ENCODE assay signal across 29 mouse cellular contexts in the genomic region with DNA sequence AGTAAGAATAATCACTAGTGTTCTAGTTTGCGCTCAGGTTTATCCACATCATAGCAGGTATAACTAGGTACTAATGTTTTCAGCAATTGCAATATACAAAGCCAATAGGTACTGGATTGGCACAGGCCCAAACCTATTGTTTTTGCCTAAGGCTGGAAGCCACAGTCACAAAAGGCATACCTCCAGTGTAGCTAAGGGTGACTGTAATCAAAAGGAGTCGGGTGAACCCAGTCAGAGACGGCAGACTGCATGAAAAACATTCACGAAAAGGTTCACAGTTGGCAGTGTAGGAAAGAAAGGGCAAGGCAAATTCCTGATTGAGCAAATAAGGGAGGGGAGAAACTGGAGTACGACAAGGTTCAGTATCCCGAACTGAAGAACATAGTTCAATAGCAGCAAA.
DNase-seq lines count a peak whose midpoint lies in the region; ATAC-seq and TF ChIP-seq lines count a peak whose summit lies in the region.
"Had no signal": no experiment of that assay in that cellular context is flagged by ENCODE, and none has a peak within 500 bp of the region (broad histone marks: within the 10 kb centered on the region; RNA-seq: fewer than 3 reads in every experiment).

No protein-coding gene starts in this region.

- no peaks in the 10 kb centered on the region for H3K27me3 ChIP-seq in heart, embryonic 16.5 days (ENCODE audit: control insufficient read depth, insufficient read depth, low read length)
- no peaks in the 10 kb centered on the region for H3K27me3 ChIP-seq in heart, adult 2 months (ENCODE audit: control insufficient read depth, insufficient read depth, low read length)
- H3K27me3 ChIP-seq: CH12.LX; hindbrain, embryonic 12.5 days; limb, embryonic 13.5 days; liver, embryonic 12.5 days; midbrain, embryonic 12.5 days; neural tube, embryonic 15.5 days had no signal

- no peaks in the 10 kb centered on the region for H3K79me2 ChIP-seq in heart, adult 2 months (replicated peaks; ENCODE audit: control insufficient read depth, insufficient read depth, low read length)

- peaks cover 3% of the 10 kb centered on the region for H3K36me3 ChIP-seq in heart, embryonic 16.5 days (ENCODE audit: control insufficient read depth, insufficient read depth)
- peaks cover 6% of the 10 kb centered on the region for H3K36me3 ChIP-seq in heart, adult 2 months (ENCODE audit: control insufficient read depth, insufficient read depth, low read length)
- H3K36me3 ChIP-seq: G1E; hindbrain, embryonic 12.5 days; limb, embryonic 13.5 days; liver, embryonic 12.5 days; midbrain, embryonic 12.5 days; neural tube, embryonic 15.5 days had no signal

- H3K27ac ChIP-seq in heart, embryonic 16.5 days (ENCODE audit: low read length) = peak overlapping the region; percentile 34; the same call in 1 of the 2 replicates
- H3K27ac ChIP-seq in heart, adult 2 months = no peak overlapping the region
- H3K27ac ChIP-seq: hindbrain, embryonic 12.5 days; layer of hippocampus, adult 2 months; limb, embryonic 13.5 days; liver, embryonic 12.5 days; midbrain, embryonic 12.5 days; neural tube, embryonic 15.5 days had no signal

- no peak for ATAC-seq in heart, embryonic 16.5 days (replicated peaks; ENCODE audit: extremely low read depth, insufficient read depth, low FRiP score)
- no peak for ATAC-seq in cerebellum, adult (ENCODE audit: insufficient number of reproducible peaks, low FRiP score, low TSS enrichment)
- ATAC-seq: forebrain, postnatal 0 days; intestine, postnatal 0 days; liver, embryonic 12.5 days; Patski had no signal

- no peak for TF ChIP-seq EP300 in heart, adult 2 months (IDR thresholded peaks at IDR 0.05; ENCODE audit: insufficient read depth, low read depth, low read length)

- no peak overlapping the region for H3K4me2 ChIP-seq in heart, embryonic 16.5 days (ENCODE audit: low read depth, low read length)
- H3K4me2 ChIP-seq: hindbrain, embryonic 12.5 days; limb, embryonic 13.5 days; liver, embryonic 12.5 days; midbrain, embryonic 12.5 days; neural tube, embryonic 15.5 days had no signal

- TF ChIP-seq POLR2A in heart, adult 2 months (IDR thresholded peaks at IDR 0.05; ENCODE audit: insufficient read depth, low read depth, low read length) = no peak

- intact Hi-C loops in heart, adult 2 months (cut with DNase I) = no loop called here

- TF ChIP-seq CTCF in heart, adult 2 months (IDR thresholded peaks at IDR 0.05) = no peak

- WGBS in heart, embryonic 16.5 days = 68% methylated on average over 6 of the region's 6 CpGs
- whole genome bisulfite sequencing in heart, adult 2 months = 63% methylated on average over 6 of the region's 6 CpGs

- H3K9ac ChIP-seq in heart, embryonic 16.5 days (ENCODE audit: low read length) = no peak overlapping the region
- H3K9ac ChIP-seq in heart, adult 2 months (ENCODE audit: low read depth, low read length) = no peak overlapping the region
- H3K9ac ChIP-seq: forebrain, postnatal 0 days; hindbrain, embryonic 12.5 days; limb, embryonic 13.5 days; liver, embryonic 12.5 days; midbrain, embryonic 12.5 days; neural tube, embryonic 15.5 days had no signal

- no peak overlapping the region for H3K4me3 ChIP-seq in heart, embryonic 16.5 days (ENCODE audit: low read length)
- no peak overlapping the region for H3K4me3 ChIP-seq in heart, adult 2 months
- H3K4me3 ChIP-seq: hindbrain, embryonic 12.5 days; layer of hippocampus, adult 2 months; limb, embryonic 13.5 days; liver, embryonic 12.5 days; midbrain, embryonic 12.5 days; neural tube, embryonic 15.5 days had no signal

- H3K4me1 ChIP-seq in heart, embryonic 16.5 days (ENCODE audit: control insufficient read depth, insufficient read depth, low read length) = peaks cover 51% of the 10 kb centered on the region
- H3K4me1 ChIP-seq in heart, adult 2 months (ENCODE audit: control insufficient read depth, insufficient read depth, low read length) = peaks cover 10% of the 10 kb centered on the region
- H3K4me1 ChIP-seq: liver, embryonic 12.5 days had no signal

- H3K9me3 ChIP-seq in heart, embryonic 16.5 days (replicated peaks; ENCODE audit: control insufficient read depth, low read length) = no peaks in the 10 kb centered on the region
- H3K9me3 ChIP-seq: hindbrain, embryonic 12.5 days; limb, embryonic 13.5 days; liver, embryonic 12.5 days; midbrain, embryonic 12.5 days; neural tube, embryonic 15.5 days had no signal

- no peak for DNase-seq in heart, adult 2 months
- DNase-seq in kidney, postnatal 14 days = peak; percentile 21
- DNase-seq in kidney, postnatal 25 days = no peak
- peak; percentile 4 for DNase-seq in ovary, adult 18-20 months (ENCODE audit: low spot score)
- no peak for DNase-seq in ovary, postnatal 10 days (ENCODE audit: low spot score)
- DNase-seq: adrenal gland, postnatal 36 days; B cell, adult 2 months; cerebellum, adult 11 months; cerebellum, adult 9-11 months; forebrain, postnatal 0 days; gastrocnemius, postnatal 25 days; heart, postnatal 10 days; layer of hippocampus, postnatal 36 days; retina, postnatal 1 day; right cerebral cortex, postnatal 25 days; spleen, adult 18-20 months; thymus, postnatal 14 days had no signal

Comparison
In these comparisons a context has a peak if more than half of its experiments do, and no peak if none do; other contexts are left out.
1. DNase-seq: peak in kidney, postnatal 14 days (single experiment) and ovary, adult 18-20 months (single experiment); none in heart, adult 2 months (0 of 2), kidney, postnatal 25 days (0 of 2) and ovary, postnatal 10 days (single experiment).